Mouse (Mus musculus): ENCODE data around the gene Setd7. TPM values are rescaled to one million over a fixed set of nuclear protein-coding genes. Genes with fewer than 3 reads are reported as not detected.

The Setd7 gene
- polyA plus RNA-seq, 1 experiment from 2014 or later: 4.3 TPM

DNA sequence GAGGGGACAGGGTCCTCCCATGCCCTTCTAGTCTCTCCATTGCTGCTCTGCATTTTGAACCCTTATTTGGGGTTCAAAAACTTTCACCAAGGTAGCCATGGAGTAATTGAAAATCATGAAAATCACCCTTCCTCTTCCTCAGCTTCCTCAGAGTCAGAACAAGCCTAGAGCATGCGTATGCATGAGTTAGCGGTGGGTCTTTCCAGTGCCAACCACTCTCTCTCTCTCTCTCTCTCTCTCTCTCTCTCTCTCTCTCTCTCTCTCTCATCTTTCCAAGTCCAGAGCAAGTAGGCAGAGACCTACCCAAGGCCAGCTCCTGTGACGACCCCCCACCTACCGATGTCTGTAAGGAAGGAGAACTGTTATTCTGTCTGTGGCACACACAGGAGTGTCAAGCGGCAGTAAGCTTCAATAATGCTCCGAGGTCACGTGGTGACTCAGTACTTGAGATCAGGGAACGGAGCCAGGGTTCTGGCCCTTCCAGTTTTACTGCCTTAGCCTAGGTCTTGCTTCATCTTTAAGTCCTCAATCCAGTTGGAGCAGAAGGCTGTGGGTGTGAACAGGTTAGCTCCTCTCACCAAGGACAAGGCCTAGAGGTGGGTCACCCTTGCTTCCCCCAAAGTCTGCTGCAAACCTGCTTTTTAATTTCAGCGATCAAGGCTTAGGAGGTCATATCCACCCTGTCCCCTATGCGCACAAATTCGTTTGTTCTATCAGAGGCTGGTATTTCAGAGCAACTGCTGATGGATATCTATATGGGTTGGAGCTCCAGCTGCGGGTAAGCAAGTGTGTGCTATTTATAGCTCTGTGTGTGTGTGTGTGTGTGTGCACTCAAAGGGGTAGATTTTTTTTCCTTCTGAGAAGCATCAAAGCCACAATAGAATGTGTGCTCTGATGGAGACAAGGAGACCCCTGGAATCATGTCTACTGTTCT lies 17.4 kb upstream of the Setd7 start:
- no peak overlapping the region for H3K9ac ChIP-seq
- DNase-seq (peak; percentile 83), ATAC-seq (ENCODE audit: insufficient read depth) (peak; percentile 77)
- H3K4me1 ChIP-seq (ENCODE audit: insufficient read depth): no peaks in the 10 kb centered on the region
- peak overlapping the region; percentile 10 for H3K27ac ChIP-seq (ENCODE audit: low read depth)
- 64% methylated on average over 12 of the region's 12 CpGs for WGBS
- no peak for TF ChIP-seq CTCF (IDR thresholded peaks at IDR 0.05; ENCODE audit: low read depth)
- H3K4me3 ChIP-seq (ENCODE audit: low read depth, low read length): no peak overlapping the region
- H3K9me3 ChIP-seq (ENCODE audit: low read depth, low read length): no peaks in the 10 kb centered on the region
- no peaks in the 10 kb centered on the region for H3K36me3 ChIP-seq (ENCODE audit: insufficient read depth)
- no peaks in the 10 kb centered on the region for H3K27me3 ChIP-seq (ENCODE audit: insufficient read depth, low read length)
- no peak overlapping the region for H3K4me2 ChIP-seq

DNA sequence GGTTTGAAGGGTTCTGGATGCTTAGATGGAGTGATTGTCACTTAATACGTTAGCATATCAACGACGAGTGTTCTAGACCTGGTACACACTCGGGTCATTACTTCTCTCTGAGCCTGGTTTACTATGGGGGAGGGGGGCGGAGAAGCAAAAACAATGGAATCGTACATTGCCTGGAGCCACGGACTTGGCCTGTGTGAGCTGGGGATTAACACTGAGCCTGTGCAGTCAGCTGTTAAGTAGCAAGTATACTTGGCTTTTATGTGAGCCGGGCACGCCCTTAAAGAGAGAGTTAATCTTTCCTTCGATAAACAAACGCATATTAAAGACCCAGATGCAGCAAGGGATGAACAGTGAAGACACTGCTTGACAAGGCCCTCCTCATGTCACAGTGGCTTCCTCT lies 16.7 kb upstream of the Setd7 start:
- no peak overlapping the region for H3K9ac ChIP-seq
- no peak for ATAC-seq (ENCODE audit: insufficient read depth)
- no peak overlapping the region for H3K27ac ChIP-seq (ENCODE audit: low read depth)
- H3K4me1 ChIP-seq (ENCODE audit: insufficient read depth): no peaks in the 10 kb centered on the region
- no peak overlapping the region for H3K4me3 ChIP-seq (ENCODE audit: low read depth, low read length)
- H3K4me2 ChIP-seq: no peak overlapping the region
- 71% methylated on average over 11 of the region's 11 CpGs for WGBS
- no peak for DNase-seq
- TF ChIP-seq CTCF (IDR thresholded peaks at IDR 0.05; ENCODE audit: low read depth): no peak
- no peaks in the 10 kb centered on the region for H3K36me3 ChIP-seq (ENCODE audit: insufficient read depth)
- H3K27me3 ChIP-seq (ENCODE audit: insufficient read depth, low read length): no peaks in the 10 kb centered on the region
- no peaks in the 10 kb centered on the region for H3K9me3 ChIP-seq (ENCODE audit: low read depth, low read length)

DNA sequence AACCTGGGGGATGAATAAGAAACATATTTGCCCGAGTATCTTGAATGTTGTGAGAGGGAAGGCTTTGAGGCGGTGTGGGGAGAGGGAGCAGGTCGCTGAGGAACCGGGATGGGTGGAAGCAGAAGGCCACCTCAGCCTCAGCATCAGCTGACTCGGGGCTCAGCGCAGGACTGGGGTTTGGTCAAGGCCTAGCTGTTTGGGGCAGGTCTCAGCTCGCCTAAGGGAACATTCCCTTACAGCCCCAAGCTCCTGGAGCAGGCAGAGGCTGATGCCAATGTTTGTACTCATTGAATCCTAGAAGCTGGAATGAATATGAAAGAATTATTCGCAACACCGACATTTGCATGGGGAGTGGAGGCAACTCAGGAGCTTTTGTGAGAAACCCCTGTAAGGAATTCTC lies 13.2 kb upstream of the Setd7 start:
- DNase-seq (no peak), ATAC-seq (ENCODE audit: insufficient read depth) (no peak)
- Histone ChIP-seq H3K4me3 (ENCODE audit: low read depth, low read length) (no peak overlapping the region), H3K9me3 (ENCODE audit: low read depth, low read length) (no peaks in the 10 kb centered on the region), H3K27ac (ENCODE audit: low read depth) (no peak overlapping the region), H3K4me2 (no peak overlapping the region), H3K9ac (no peak overlapping the region), H3K4me1 (ENCODE audit: insufficient read depth) (no peaks in the 10 kb centered on the region), H3K27me3 (ENCODE audit: insufficient read depth, low read length) (no peaks in the 10 kb centered on the region), H3K36me3 (ENCODE audit: insufficient read depth) (no peaks in the 10 kb centered on the region)
- WGBS: 77% methylated on average over 9 of the region's 9 CpGs
- TF ChIP-seq CTCF (IDR thresholded peaks at IDR 0.05; ENCODE audit: low read depth): no peak

DNA sequence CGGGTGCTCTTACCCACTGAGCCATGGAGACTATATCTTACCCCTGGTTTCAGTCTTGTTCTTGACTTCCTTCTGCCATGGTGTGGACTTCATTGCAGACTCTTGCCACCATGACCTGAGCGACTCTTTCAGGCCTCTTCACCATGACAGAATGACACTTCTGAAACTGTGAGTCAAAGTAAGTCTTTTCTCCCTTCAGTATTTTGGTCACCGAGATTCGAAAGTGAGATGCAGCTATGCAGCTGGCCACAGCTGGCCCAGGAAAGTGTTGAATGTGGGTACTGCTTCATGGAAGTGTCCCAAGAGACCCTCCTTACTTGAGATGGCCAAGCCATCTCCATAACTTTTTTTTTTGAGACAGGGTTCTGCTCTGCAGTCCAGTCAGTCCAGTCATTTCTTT lies 9.5 kb upstream of the Setd7 start:
- Histone ChIP-seq H3K4me2 (no peak overlapping the region), H3K4me3 (ENCODE audit: low read depth, low read length) (no peak overlapping the region), H3K36me3 (ENCODE audit: insufficient read depth) (no peaks in the 10 kb centered on the region), H3K27me3 (ENCODE audit: insufficient read depth, low read length) (no peaks in the 10 kb centered on the region), H3K9me3 (ENCODE audit: low read depth, low read length) (no peaks in the 10 kb centered on the region), H3K27ac (ENCODE audit: low read depth) (no peak overlapping the region), H3K9ac (no peak overlapping the region), H3K4me1 (ENCODE audit: insufficient read depth) (no peaks in the 10 kb centered on the region)
- TF ChIP-seq CTCF (IDR thresholded peaks at IDR 0.05; ENCODE audit: low read depth): no peak
- DNase-seq (no peak), ATAC-seq (ENCODE audit: insufficient read depth) (no peak)
- 91% methylated on average over 4 of the region's 4 CpGs for WGBS

DNA sequence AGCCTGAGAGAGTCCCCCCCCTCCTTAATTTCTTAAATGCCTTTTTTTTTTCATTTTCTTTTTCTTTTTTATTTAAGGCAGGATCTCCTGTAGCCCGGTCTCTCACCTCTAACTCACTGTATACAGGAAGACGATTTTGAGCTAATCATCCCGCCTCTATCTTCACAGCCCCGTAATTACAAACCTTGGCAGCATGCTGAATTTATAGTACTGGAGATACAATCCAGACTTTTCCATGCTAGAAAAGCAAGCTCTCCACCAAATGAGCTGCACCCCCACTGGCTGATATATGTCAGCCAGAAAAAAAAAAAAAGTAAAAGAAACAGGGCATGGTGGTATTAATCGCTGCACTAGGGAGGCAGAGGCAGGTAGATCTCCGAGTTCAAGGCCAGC lies 1.3 kb upstream of the Setd7 start:
- no peak overlapping the region for H3K4me3 ChIP-seq (ENCODE audit: low read depth, low read length)
- no peaks in the 10 kb centered on the region for H3K27me3 ChIP-seq (ENCODE audit: insufficient read depth, low read length)
- 0 out of 2 replicates have a peak, but pooled peaks cover 4% of the 10 kb centered on the region for H3K4me1 ChIP-seq (ENCODE audit: insufficient read depth)
- H3K9me3 ChIP-seq (ENCODE audit: low read depth, low read length): no peaks in the 10 kb centered on the region
- H3K27ac ChIP-seq (ENCODE audit: low read depth): no peak overlapping the region
- ATAC-seq (ENCODE audit: insufficient read depth) (no peak), DNase-seq (no peak)
- no peaks in the 10 kb centered on the region for H3K36me3 ChIP-seq (ENCODE audit: insufficient read depth)
- TF ChIP-seq CTCF (IDR thresholded peaks at IDR 0.05; ENCODE audit: low read depth): no peak
- H3K9ac ChIP-seq: no peak overlapping the region
- 60% methylated on average over 6 of the region's 6 CpGs for WGBS
- peak overlapping the region; percentile 98 for H3K4me2 ChIP-seq

DNA sequence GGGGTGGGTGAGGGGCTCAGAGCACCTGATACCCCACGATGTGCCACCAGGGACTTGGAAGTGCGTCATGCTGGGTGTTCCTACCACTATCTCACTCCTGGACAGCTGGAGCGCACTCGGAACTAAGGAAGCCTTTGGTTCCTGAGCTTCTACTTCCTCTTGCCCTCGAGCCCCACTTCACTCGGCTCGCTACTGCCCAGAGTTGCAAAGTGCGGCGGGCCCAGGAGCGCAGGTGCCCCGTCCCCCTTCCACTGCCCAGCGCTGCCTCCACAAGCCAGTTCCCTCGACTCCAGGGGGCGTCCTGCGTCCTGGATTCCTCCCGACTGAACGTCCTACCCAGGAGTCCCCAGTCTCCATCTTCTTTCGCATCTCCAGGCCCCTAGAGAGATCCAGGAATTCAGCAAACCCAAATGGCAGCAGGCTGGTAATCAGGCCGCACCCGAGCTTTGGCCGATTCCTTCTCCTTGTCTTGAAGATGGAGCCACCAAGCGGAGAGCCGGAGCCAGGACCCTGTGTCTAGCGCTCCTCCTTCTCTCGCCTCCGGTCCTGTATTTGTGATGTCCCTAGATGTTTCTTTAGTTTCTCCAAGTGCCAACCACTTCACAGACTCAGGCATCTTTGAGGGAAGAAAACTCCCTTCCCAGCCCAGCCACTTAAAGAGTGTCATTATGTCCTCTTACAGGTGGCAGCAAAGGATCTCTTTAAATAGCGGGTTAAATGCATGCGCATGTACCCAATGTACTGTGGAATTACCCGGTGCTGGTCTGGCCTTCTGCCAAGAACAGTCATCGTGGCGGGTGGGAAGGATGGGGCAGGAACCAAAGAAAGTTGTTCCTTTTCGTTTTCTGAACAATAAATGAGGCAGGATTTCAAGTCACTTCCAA lies 672 bp upstream of the Setd7 start:
- no peaks in the 10 kb centered on the region for H3K9me3 ChIP-seq (ENCODE audit: low read depth, low read length)
- WGBS: 2% methylated on average over 32 of the region's 32 CpGs
- H3K36me3 ChIP-seq (ENCODE audit: insufficient read depth): no peaks in the 10 kb centered on the region
- no peaks in the 10 kb centered on the region for H3K27me3 ChIP-seq (ENCODE audit: insufficient read depth, low read length)
- H3K4me1 ChIP-seq (ENCODE audit: insufficient read depth): 0 out of 2 replicates have a peak, but pooled peaks cover 4% of the 10 kb centered on the region
- H3K9ac ChIP-seq: peak overlapping the region; percentile 94
- peak overlapping the region; percentile 85 for H3K4me3 ChIP-seq (ENCODE audit: low read depth, low read length)
- ATAC-seq (ENCODE audit: insufficient read depth) (peak; percentile 60), DNase-seq (peak; percentile 83)
- peak overlapping the region; percentile 95 for H3K27ac ChIP-seq (ENCODE audit: low read depth)
- H3K4me2 ChIP-seq: peak overlapping the region; percentile 98
- peak; percentile 73 for TF ChIP-seq CTCF (IDR thresholded peaks at IDR 0.05; ENCODE audit: low read depth)
